Mouse (Mus musculus) frontal cortex, postnatal 36 days (tissue): Measurements from ENCODE around the gene Cnr2.
A peak's percentile ranks its signal among the peaks of the same experiment; 100 is the strongest.

Source experiments
- DNase-seq, 2 experiments: peaks; one replicate each; pipeline ENCODE4 v3.0.0; 2022; ENCODE audit warnings: low spot score in 2 of 2

Gene Cnr2

GRCm38 (mm10) chr4:135876583-135877020, 18.6 kb upstream of the Cnr2 start:
- peak; percentile 74 to 85 for DNase-seq

GRCm38 (mm10) chr4:135877742-135878141, 17.5 kb upstream of the Cnr2 start:
- no peak for DNase-seq

GRCm38 (mm10) chr4:135879021-135879420, 16.2 kb upstream of the Cnr2 start:
- DNase-seq = no peak

- DNase-seq = no peak
These were observed 15.2 kb upstream of the Cnr2 start for GRCm38 (mm10) chr4:135880018-135880417.

- DNase-seq = no peak
These were observed 14.6 kb upstream of the Cnr2 start for GRCm38 (mm10) chr4:135880576-135880975.

- no peak for DNase-seq
These were observed 13.2 kb upstream of the Cnr2 start for GRCm38 (mm10) chr4:135882023-135882422.

GRCm38 (mm10) chr4:135883401-135883851, 11.8 kb upstream of the Cnr2 start:
- DNase-seq = no peak

GRCm38 (mm10) chr4:135883881-135884516, 11.2 kb upstream of the Cnr2 start:
- no peak for DNase-seq

GRCm38 (mm10) chr4:135884531-135884930, 10.7 kb upstream of the Cnr2 start:
- DNase-seq = no peak

- DNase-seq = no peak
These were observed 9.5 kb upstream of the Cnr2 start for GRCm38 (mm10) chr4:135885676-135886075.

GRCm38 (mm10) chr4:135886184-135886583, 9.0 kb upstream of the Cnr2 start:
- no peak for DNase-seq

GRCm38 (mm10) chr4:135888448-135889057, 6.6 kb upstream of the Cnr2 start:
- no peak for DNase-seq

GRCm38 (mm10) chr4:135889146-135889883, 5.9 kb upstream of the Cnr2 start:
- DNase-seq = no peak

- peak; percentile 61 to 64 for DNase-seq
These were observed 5.3 kb upstream of the Cnr2 start for GRCm38 (mm10) chr4:135889884-135890283.

- DNase-seq = no peak
These were observed 3.7 kb upstream of the Cnr2 start for GRCm38 (mm10) chr4:135891539-135891938.

GRCm38 (mm10) chr4:135892884-135893283, 2.3 kb upstream of the Cnr2 start:
- no peak for DNase-seq

GRCm38 (mm10) chr4:135896157-135896556, 963 bp downstream of the Cnr2 start:
- DNase-seq = no peak

- no peak for DNase-seq
These were observed 3.3 kb downstream of the Cnr2 start for GRCm38 (mm10) chr4:135898380-135899049.

GRCm38 (mm10) chr4:135899050-135899448, 3.9 kb downstream of the Cnr2 start:
- DNase-seq = no peak

- no peak for DNase-seq
These were observed 4.8 kb downstream of the Cnr2 start for GRCm38 (mm10) chr4:135900008-135900407.

GRCm38 (mm10) chr4:135902606-135903242, 7.5 kb downstream of the Cnr2 start:
- no peak for DNase-seq

GRCm38 (mm10) chr4:135904810-135905209, 9.6 kb downstream of the Cnr2 start:
- DNase-seq = no peak
